Mouse (Mus musculus): ENCODE measurements around the gene St3gal5.

- TF ChIP-seq EP300 (IDR thresholded peaks at IDR 0.05; ENCODE audit: low read depth in 1 of 2, low read length in 2 of 2): no peak
- no peak for TF ChIP-seq CTCF (IDR thresholded peaks at IDR 0.05 in 2 of 3, conservative IDR thresholded peaks at IDR 0.05 in 1 of 3; ENCODE audit: control insufficient read depth in 1 of 3, insufficient read depth in 1 of 3, low read depth in 2 of 3, low read length in 3 of 3, poor library complexity in 1 of 3, severe bottlenecking in 1 of 3)
- no peak for TF ChIP-seq JUND (IDR thresholded peaks at IDR 0.05; ENCODE audit: low read depth, low read length)
- TF ChIP-seq MAFK (IDR thresholded peaks at IDR 0.05; ENCODE audit: borderline replicate concordance, low read depth, low read length): no peak
- TF ChIP-seq POLR2A (IDR thresholded peaks at IDR 0.05; ENCODE audit: control insufficient read depth in 1 of 2, insufficient read depth in 1 of 2, low read depth in 1 of 2, low read length in 2 of 2, poor library complexity in 1 of 2): no peak
- no peak for TF ChIP-seq MXI1 (IDR thresholded peaks at IDR 0.05; ENCODE audit: low read depth, low read length)
Observed at GRCm38 (mm10) chr6:72068436-72068835, 29.0 kb upstream of the St3gal5 start.
